Mouse (Mus musculus) small intestine, adult 2 months (tissue): Measurements from ENCODE around the gene 1700014D04Rik.

Experiments used
- CTCF ChIP-seq: fragments of 200-500 bp; IDR thresholded peaks from 2 replicates; pipeline ENCODE4 v1.5.1; 2012; ENCODE audit warnings: low read depth, mild to moderate bottlenecking, control low read depth, inconsistent platforms, low read length, moderate library complexity, mixed read lengths; ENCODE audit not compliant: insufficient replicate concordance, insufficient read length; ENCODE audit errors: extremely low read depth
- POLR2A ChIP-seq: fragments of 200-500 bp; IDR thresholded peaks from 2 replicates; pipeline ENCODE4 v1.6.1; 2012; ENCODE audit warnings: low read depth, mild to moderate bottlenecking, control low read depth, inconsistent platforms, low read length, moderate library complexity

DNA sequence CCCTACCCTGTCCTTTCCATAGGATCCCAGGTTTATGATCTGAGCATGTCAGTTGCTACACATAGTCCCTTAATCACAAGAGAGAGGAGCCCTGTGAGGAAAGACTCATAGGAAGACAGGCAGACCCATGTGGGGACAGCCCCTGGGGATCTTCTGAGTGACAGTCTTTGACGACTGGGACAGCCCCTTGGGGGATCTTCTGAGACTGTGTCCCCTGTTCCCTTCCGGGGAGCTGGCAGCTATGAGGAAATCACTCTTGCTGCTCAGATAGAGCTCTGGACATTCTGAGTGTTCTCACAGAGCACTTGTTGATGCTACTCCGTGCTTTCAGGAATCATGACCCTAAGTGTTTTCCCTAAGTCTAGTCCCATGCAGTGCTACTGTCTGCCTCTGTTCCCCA lies 32.8 kb downstream of the 1700014D04Rik start:
- TF ChIP-seq CTCF: no peak
- no peak for TF ChIP-seq POLR2A
